Mouse (Mus musculus) adrenal gland, adult (tissue): ENCODE measurements around the gene Gm26897.

ENCODE experiments used
- DNase-seq, 2 experiments: peaks; one replicate each; pipeline ENCODE4 v3.0.0; 2022 to 2023; ENCODE audit warnings: low spot score in 1 of 2; ENCODE audit not compliant: inconsistent age in 2 of 2

Gene Gm26897

GRCm38 (mm10) chr5:111733851-111734250, at the start of gene Gm26897:
Gene Gm26897 (plus strand): TSS chr5:111733924.
- DNase-seq = no peak

- DNase-seq = no peak
Measured at GRCm38 (mm10) chr5:111687370-111687769, 46.4 kb upstream of the Gm26897 start.

- DNase-seq = no peak
Measured at GRCm38 (mm10) chr5:111688584-111688983, 45.1 kb upstream of the Gm26897 start.

GRCm38 (mm10) chr5:111697996-111698395, 35.7 kb upstream of the Gm26897 start:
- DNase-seq = no peak

- peak in 1 of 2 experiments; percentile 34 for DNase-seq
Measured at GRCm38 (mm10) chr5:111699711-111700303, 33.9 kb upstream of the Gm26897 start.

GRCm38 (mm10) chr5:111701634-111702329, 31.9 kb upstream of the Gm26897 start:
- peak in 1 of 2 experiments; percentile 28 for DNase-seq

- DNase-seq = no peak
Measured at GRCm38 (mm10) chr5:111703586-111703985, 30.1 kb upstream of the Gm26897 start.

- no peak for DNase-seq
Measured at GRCm38 (mm10) chr5:111704326-111704725, 29.4 kb upstream of the Gm26897 start.

GRCm38 (mm10) chr5:111709195-111709901, 24.4 kb upstream of the Gm26897 start:
- no peak for DNase-seq

- no peak for DNase-seq
Measured at GRCm38 (mm10) chr5:111719018-111719417, 14.7 kb upstream of the Gm26897 start.

GRCm38 (mm10) chr5:111720726-111721125, 13.0 kb upstream of the Gm26897 start:
- DNase-seq = no peak

GRCm38 (mm10) chr5:111724713-111725112, 9.0 kb upstream of the Gm26897 start:
- DNase-seq = no peak

- peak in 1 of 2 experiments; percentile 38 for DNase-seq
Measured at GRCm38 (mm10) chr5:111725195-111725920, 8.4 kb upstream of the Gm26897 start.

GRCm38 (mm10) chr5:111728411-111728810, 5.3 kb upstream of the Gm26897 start:
- DNase-seq = no peak

- no peak for DNase-seq
Measured at GRCm38 (mm10) chr5:111730560-111731167, 3.1 kb upstream of the Gm26897 start.

GRCm38 (mm10) chr5:111732194-111732593, 1.5 kb upstream of the Gm26897 start:
- no peak for DNase-seq

GRCm38 (mm10) chr5:111739480-111739879, 5.8 kb downstream of the Gm26897 start:
- DNase-seq = no peak

GRCm38 (mm10) chr5:111740384-111741275, 6.9 kb downstream of the Gm26897 start:
- no peak for DNase-seq

GRCm38 (mm10) chr5:111741352-111741751, 7.6 kb downstream of the Gm26897 start:
- no peak for DNase-seq
